Mouse (Mus musculus) midbrain, embryonic 11.5 days (tissue): ENCODE data around the gene Lrig1. TPM values are rescaled to one million over a fixed set of nuclear protein-coding genes. Genes with fewer than 3 reads are reported as not detected.

ENCODE experiments used
- ATAC-seq: fragments of 200-750 bp; cut with Nextera tagmentation; 2 replicates; pipeline ENCODE4 v1.8.0; 2017; ENCODE audit warnings: moderate TSS enrichment, moderate library complexity; ENCODE audit not compliant: low FRiP score
- DNase-seq: peaks from one replicate; pipeline ENCODE4 v3.0.0; 2015; ENCODE audit warnings: low spot score; ENCODE audit errors: missing footprints
- H3K27ac ChIP-seq: fragments of 300-500 bp; sonication (generic); 2 replicates; pipeline ENCODE4 v1.5.1; 2014; ENCODE audit warnings: low read depth, low read length
- H3K27me3 ChIP-seq: fragments of 300-500 bp; sonication (generic); 2 replicates; pipeline ENCODE4 v1.6.1; 2014; ENCODE audit warnings: mild to moderate bottlenecking, low read length, moderate library complexity, mixed read lengths; ENCODE audit not compliant: control insufficient read depth, insufficient read depth
- H3K36me3 ChIP-seq: fragments of 300-500 bp; sonication (generic); 2 replicates; pipeline ENCODE4 v1.6.1; 2014; ENCODE audit warnings: mild to moderate bottlenecking, low read length, moderate library complexity, mixed read lengths; ENCODE audit not compliant: control insufficient read depth, insufficient read depth
- H3K4me1 ChIP-seq: fragments of 300-500 bp; sonication (generic); 2 replicates; pipeline ENCODE4 v1.6.1; 2014; ENCODE audit warnings: low read length; ENCODE audit not compliant: control insufficient read depth, insufficient read depth
- H3K4me2 ChIP-seq: fragments of 300-500 bp; sonication (generic); 2 replicates; pipeline ENCODE4 v1.6.1; 2014; ENCODE audit warnings: mild to moderate bottlenecking, moderate library complexity
- H3K4me3 ChIP-seq: fragments of 300-500 bp; sonication (generic); 2 replicates; pipeline ENCODE4 v1.5.1; 2014; ENCODE audit warnings: low read depth, low read length
- H3K9ac ChIP-seq: fragments of 300-500 bp; sonication (generic); 2 replicates; pipeline ENCODE4 v1.6.1; 2014; ENCODE audit warnings: low read length
- H3K9me3 ChIP-seq: fragments of 300-500 bp; sonication (generic); 2 replicates; pipeline ENCODE4 v1.6.1; 2016; ENCODE audit warnings: low read length; ENCODE audit not compliant: control insufficient read depth
- WGBS: fragments of 180-500 bp; shearing (Covaris S2); extraction: QIAGEN DNeasy Blood & Tissue Kit; methylation state at CpG from one replicate; pipeline ENCODE4 v1.1.7; 2014; 5-methylcytosine and 5-hydroxymethylcytosine counted together
- polyA plus RNA-seq: library from polyadenylated mRNA; unstranded; fragments of >200 nt; fragmentation: Nextera tagmentation; extraction: Ambion mirVana; gene quantifications from 2 replicates; pipeline ENCODE4 v1.2.1, GENCODE M21; 2014

Lrig1 gene
- polyA plus RNA-seq, 1 experiment from 2014 or later, result 17.4 TPM

DNA sequence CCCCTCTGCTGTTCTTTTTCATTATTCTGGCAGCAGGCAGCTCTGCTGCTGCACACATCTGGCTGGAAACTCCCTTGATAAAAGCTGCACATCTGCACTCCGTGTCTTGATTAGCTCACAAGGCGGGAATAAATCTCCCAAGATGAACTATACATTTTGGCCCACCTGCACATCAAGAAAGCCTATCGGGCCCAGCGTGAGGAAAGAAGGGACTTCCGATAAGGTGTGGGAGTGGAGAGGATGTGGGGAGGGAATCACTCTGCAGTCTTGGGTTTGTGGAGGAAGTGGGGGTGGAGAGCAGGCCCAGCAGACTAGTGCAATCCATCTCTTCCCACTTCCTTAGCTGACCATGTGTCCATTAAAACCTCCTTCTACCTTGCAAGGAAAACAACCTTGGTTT is 74.1 kb downstream of the Lrig1 start:
- 89% methylated on average over 5 of the region's 5 CpGs for WGBS

DNA sequence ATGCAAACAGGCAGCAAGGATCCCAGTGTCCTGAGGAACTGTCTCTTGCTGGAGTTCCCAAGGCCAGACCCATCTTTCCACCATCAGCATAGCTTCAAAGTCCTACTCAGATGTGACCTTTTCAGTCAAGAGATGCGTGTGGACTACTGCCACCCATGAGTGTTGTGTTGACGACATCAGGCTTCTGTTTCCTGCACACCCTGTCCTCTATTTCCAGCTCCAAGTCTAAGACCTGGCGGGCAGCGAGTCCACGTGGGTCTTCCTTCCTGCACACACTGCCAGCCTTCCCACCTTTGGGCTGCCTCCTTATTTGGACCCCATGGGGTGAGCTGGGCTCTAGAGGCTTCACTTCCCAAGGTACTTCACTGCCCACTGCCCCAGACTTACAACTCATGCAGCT is 75.4 kb downstream of the Lrig1 start:
- Histone ChIP-seq H3K27me3 (no peaks in the 10 kb centered on the region), H3K27ac (no peak overlapping the region), H3K9ac (no peak overlapping the region), H3K4me3 (no peak overlapping the region), H3K4me2 (no peak overlapping the region), H3K36me3 (peaks cover 16% of the 10 kb centered on the region; the same call in 1 of the 2 replicates), H3K9me3 (no peaks in the 10 kb centered on the region), H3K4me1 (peaks cover 5% of the 10 kb centered on the region; the same call in 1 of the 2 replicates)
- DNase-seq, result no peak
- ATAC-seq, result no peak
- WGBS, result 93% methylated on average over 5 of the region's 5 CpGs

More for the DNA sequence above, 74.1 kb downstream of the Lrig1 start:
- Histone ChIP-seq H3K27ac (no peak overlapping the region), H3K36me3 (peaks cover 9% of the 10 kb centered on the region; the same call in 1 of the 2 replicates), H3K9ac (no peak overlapping the region), H3K4me3 (no peak overlapping the region), H3K27me3 (no peaks in the 10 kb centered on the region), H3K4me1 (peaks cover 12% of the 10 kb centered on the region), H3K9me3 (no peaks in the 10 kb centered on the region), H3K4me2 (no peak overlapping the region)
- ATAC-seq, result no peak
- no peak for DNase-seq

DNA sequence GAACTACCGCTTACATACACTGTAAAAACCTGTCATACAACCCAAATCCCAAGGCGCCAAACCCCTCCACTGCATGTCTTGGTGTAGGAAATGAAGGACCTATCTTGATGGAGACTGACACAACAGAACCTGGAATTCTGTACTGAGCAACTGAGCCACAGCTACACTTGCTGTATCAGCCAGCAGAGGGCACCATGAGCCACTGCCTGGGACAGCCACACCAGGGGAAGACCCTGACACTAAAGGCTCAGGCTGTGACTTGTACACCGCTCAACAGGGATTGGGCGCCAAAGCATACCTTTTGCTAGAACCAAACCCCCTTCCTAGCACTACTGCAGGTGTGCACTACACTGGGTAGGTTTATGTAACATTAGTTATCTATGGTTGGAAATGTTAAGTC is 77.0 kb downstream of the Lrig1 start:
- no peak overlapping the region for H3K4me2 ChIP-seq
- H3K9ac ChIP-seq, result no peak overlapping the region
- DNase-seq (peak; percentile 93), ATAC-seq (peak; percentile 77)
- WGBS, result 83% methylated on average over 4 of the region's 4 CpGs
- H3K27me3 ChIP-seq, result no peaks in the 10 kb centered on the region
- no peaks in the 10 kb centered on the region for H3K4me1 ChIP-seq
- H3K9me3 ChIP-seq, result no peaks in the 10 kb centered on the region
- no peak overlapping the region for H3K4me3 ChIP-seq
- H3K36me3 ChIP-seq, result peaks cover 20% of the 10 kb centered on the region; the same call in 1 of the 2 replicates
- no peak overlapping the region for H3K27ac ChIP-seq

DNA sequence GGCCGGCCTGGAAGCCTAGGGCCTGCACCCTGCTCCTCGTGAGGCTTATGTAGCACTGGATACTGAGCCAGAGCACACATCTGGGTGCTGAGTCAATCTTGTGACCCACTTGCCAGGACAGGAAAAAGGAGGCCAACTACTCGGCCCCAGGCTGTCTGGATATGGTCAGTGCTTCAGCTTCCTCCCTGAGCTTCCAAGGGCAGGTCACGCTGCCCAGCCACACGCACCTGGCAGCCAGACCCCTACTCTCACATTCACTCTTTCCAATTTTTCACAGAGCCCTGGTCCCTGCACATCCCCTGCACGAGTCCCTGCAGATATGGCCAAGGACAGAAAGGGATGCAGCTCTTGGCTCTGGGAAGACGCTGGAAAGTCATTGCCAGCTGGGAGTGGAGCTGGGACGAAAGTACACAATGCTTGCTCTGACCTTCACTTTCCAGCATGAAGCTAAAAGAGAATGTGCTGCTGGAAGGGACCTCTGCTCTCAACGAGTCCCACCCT is 79.1 kb downstream of the Lrig1 start:
- no peak for ATAC-seq
- Histone ChIP-seq H3K27me3 (no peaks in the 10 kb centered on the region), H3K36me3 (peaks cover 25% of the 10 kb centered on the region), H3K9ac (no peak overlapping the region), H3K9me3 (no peaks in the 10 kb centered on the region), H3K4me2 (no peak overlapping the region), H3K4me1 (no peaks in the 10 kb centered on the region), H3K4me3 (no peak overlapping the region), H3K27ac (no peak overlapping the region)
- 85% methylated on average over 9 of the region's 9 CpGs for WGBS
- DNase-seq, result no peak

DNA sequence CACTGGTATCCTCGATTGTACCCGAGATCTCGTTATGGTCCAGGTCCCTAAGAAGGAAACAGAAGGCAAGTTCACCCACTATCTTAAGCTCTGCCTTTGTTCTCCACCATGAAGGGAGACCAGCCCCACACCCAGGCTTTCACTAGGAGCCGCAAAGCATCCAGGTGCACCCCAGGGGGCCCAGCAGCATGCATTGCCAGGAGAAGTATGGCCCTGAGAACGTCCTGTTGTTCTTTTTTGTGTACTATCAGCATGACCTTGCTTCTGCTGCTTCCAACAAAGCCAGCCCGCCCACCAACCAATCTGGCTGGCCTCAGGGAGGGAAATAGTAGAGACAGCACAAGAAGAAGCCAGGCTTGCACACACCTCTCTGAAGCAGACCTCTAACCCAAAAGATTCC is 79.7 kb downstream of the Lrig1 start:
- Histone ChIP-seq H3K4me3 (no peak overlapping the region), H3K4me1 (no peaks in the 10 kb centered on the region), H3K36me3 (peaks cover 27% of the 10 kb centered on the region), H3K4me2 (no peak overlapping the region), H3K9me3 (no peaks in the 10 kb centered on the region), H3K27me3 (no peaks in the 10 kb centered on the region), H3K27ac (no peak overlapping the region), H3K9ac (no peak overlapping the region)
- ATAC-seq, result no peak
- 80% methylated on average over 6 of the region's 6 CpGs for WGBS
- no peak for DNase-seq

DNA sequence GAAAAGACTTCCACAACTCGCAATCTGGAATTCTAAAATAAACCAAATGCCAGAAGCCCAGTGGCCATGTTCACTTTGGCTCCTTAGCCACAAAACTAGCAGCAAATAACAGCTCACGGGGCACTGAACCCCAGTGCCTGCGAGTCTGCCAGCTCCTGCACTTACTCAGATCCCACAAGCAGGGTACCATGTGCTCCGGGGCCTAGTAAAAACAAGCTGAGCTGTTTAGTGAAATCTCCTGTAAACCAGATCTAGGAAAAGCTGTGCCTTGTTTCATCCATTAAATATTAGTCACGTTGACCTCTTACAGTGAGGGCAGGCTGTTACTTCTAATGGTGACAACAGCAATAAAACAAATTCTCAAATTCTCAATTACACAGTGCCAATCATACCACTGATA is 81.3 kb downstream of the Lrig1 start:
- no peak overlapping the region for H3K9ac ChIP-seq
- no peaks in the 10 kb centered on the region for H3K9me3 ChIP-seq
- ATAC-seq (no peak), DNase-seq (no peak)
- no peak overlapping the region for H3K27ac ChIP-seq
- WGBS, result 89% methylated on average over 5 of the region's 5 CpGs
- H3K27me3 ChIP-seq, result no peaks in the 10 kb centered on the region
- H3K4me2 ChIP-seq, result no peak overlapping the region
- H3K36me3 ChIP-seq, result peaks cover 30% of the 10 kb centered on the region
- no peaks in the 10 kb centered on the region for H3K4me1 ChIP-seq
- H3K4me3 ChIP-seq, result no peak overlapping the region

DNA sequence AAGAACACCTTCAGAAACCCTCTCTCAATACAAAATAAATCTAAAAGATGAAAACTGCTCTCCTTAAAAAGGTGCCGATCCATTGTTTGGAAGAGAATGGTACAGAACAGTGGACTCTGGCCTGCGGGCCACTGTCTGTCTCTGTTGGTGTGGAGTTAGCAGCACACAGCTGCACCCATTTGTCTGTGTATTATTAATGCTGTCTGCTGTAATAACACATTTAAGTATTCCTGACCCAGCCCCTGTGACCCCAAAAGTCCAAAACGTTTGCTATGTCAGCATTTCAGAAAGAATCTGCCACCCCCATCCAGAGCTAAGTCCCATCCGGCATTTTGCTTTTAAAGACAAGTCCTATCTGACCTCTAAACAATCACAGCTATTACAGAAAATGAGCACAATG is 84.0 kb downstream of the Lrig1 start:
- H3K36me3 ChIP-seq, result peaks cover 38% of the 10 kb centered on the region

DNA sequence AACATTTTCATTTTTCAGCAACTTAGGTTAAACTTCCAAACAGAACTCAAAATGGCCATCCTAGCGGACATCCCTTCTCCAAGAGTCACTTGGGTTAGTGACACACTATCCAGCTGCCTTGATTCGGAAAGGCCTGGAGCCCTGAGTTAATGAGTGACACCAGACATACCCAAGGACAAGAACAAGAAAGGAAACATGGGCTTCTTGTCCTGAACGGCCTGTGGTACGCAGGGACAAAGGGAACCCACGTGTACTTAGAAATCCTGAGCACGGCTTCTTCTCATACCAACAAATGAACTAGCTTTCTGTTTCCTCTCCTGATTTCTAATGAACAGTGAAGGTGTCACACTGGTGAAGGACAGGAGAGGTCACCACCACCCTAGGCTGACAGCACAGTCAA is 85.6 kb downstream of the Lrig1 start:
- no peaks in the 10 kb centered on the region for H3K9me3 ChIP-seq
- H3K9ac ChIP-seq, result no peak overlapping the region
- no peak overlapping the region for H3K4me2 ChIP-seq
- no peaks in the 10 kb centered on the region for H3K27me3 ChIP-seq
- no peak overlapping the region for H3K27ac ChIP-seq
- DNase-seq (no peak), ATAC-seq (no peak)
- no peak overlapping the region for H3K4me3 ChIP-seq
- 93% methylated on average over 6 of the region's 6 CpGs for WGBS
- H3K36me3 ChIP-seq, result peaks cover 39% of the 10 kb centered on the region
- H3K4me1 ChIP-seq, result no peaks in the 10 kb centered on the region

More for the DNA sequence above, 84.0 kb downstream of the Lrig1 start:
- no peak overlapping the region for H3K4me3 ChIP-seq
- H3K27ac ChIP-seq, result no peak overlapping the region
- H3K9me3 ChIP-seq, result no peaks in the 10 kb centered on the region
- DNase-seq (no peak), ATAC-seq (no peak)
- 87% methylated on average over 4 of the region's 4 CpGs for WGBS
- H3K4me2 ChIP-seq, result no peak overlapping the region
- no peak overlapping the region for H3K9ac ChIP-seq
- no peaks in the 10 kb centered on the region for H3K27me3 ChIP-seq
- H3K4me1 ChIP-seq, result no peaks in the 10 kb centered on the region

DNA sequence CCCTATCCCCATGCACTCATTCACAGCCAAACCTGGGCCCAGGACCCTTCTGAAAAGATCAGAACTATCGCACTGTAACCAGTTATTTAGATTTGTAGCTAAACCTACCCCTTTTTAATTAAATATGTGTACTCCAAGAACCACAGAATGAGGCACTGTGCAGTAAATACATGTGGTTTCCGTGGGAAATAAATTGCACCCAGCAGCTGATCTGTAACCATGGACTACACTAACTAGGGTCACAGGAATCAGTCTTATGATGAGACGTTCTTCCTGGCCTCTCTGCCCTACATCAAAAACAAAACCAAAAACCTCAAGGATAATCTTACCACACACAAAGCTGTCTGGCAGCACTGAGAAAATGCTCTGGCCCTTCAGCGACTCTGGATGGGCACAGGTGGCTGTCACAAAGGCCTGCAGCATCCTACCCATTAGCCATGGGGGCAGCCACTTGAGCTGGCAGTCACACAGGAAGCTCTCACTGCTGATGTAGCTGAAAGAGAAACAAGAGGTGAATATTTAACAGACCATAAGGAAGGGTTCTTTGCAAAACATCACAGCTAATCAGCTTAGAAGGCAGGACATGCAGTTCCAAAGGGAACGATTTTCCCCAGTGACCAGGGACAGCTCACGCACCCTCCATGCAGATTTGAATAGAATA is 86.6 kb downstream of the Lrig1 start:
- no peak for DNase-seq
- Histone ChIP-seq H3K27me3 (no peaks in the 10 kb centered on the region), H3K27ac (no peak overlapping the region), H3K9me3 (no peaks in the 10 kb centered on the region), H3K4me3 (no peak overlapping the region), H3K4me2 (no peak overlapping the region), H3K4me1 (no peaks in the 10 kb centered on the region), H3K36me3 (peaks cover 36% of the 10 kb centered on the region), H3K9ac (no peak overlapping the region)
- no peak for ATAC-seq
- 73% methylated on average over 6 of the region's 6 CpGs for WGBS
